Comparison of ENCODE assay signal across 9 mouse cellular contexts in genomic region chr4:148040029-148040830, GRCm38 (mm10). TPM values are rescaled to one million over a fixed set of nuclear protein-coding genes. Genes with fewer than 3 reads are reported as not detected.
DNase-seq lines count a peak whose midpoint lies in the region; ATAC-seq and TF ChIP-seq lines count a peak whose summit lies in the region.
"Had no signal": no experiment of that assay in that cellular context is flagged by ENCODE, and none has a peak within 500 bp of the region (broad histone marks: within the 10 kb centered on the region; RNA-seq: fewer than 3 reads in every experiment).

No protein-coding gene starts in this region.

- no peak for ATAC-seq in erythroblast, adult 5-6 weeks (replicated peaks; ENCODE audit: low FRiP score, poor library complexity, severe bottlenecking)
- ATAC-seq in forebrain, embryonic 12.5 days (ENCODE audit: low FRiP score), result no peak
- 0 out of 2 replicates have a peak, but pooled peaks have one; percentile 0 for ATAC-seq in intestine, embryonic 16.5 days
- ATAC-seq in neural tube, embryonic 12.5 days (ENCODE audit: low FRiP score, low read depth), result no peak

- H3K9me3 ChIP-seq in erythroblast, embryonic 14.5 days (ENCODE audit: control insufficient read depth, low read length), result no peaks in the 10 kb centered on the region
- H3K9me3 ChIP-seq in E14TG2a.4 (ENCODE audit: low read length), result no peaks in the 10 kb centered on the region
- no peaks in the 10 kb centered on the region for H3K9me3 ChIP-seq in forebrain, embryonic 12.5 days
- H3K9me3 ChIP-seq in intestine, embryonic 16.5 days (ENCODE audit: control insufficient read depth, low read length), result no peaks in the 10 kb centered on the region
- no peaks in the 10 kb centered on the region for H3K9me3 ChIP-seq in neural tube, embryonic 12.5 days

- H3K4me3 ChIP-seq in erythroblast, embryonic 14.5 days (replicated peaks), result peak overlapping the region; percentile 88
- H3K4me3 ChIP-seq in E14TG2a.4 (replicated peaks; ENCODE audit: low read length), result peak overlapping the region; percentile 93
- H3K4me3 ChIP-seq in forebrain, embryonic 12.5 days (replicated peaks), result peak overlapping the region; percentile 68
- H3K4me3 ChIP-seq in intestine, embryonic 16.5 days (ENCODE audit: low read length), result peak overlapping the region; percentile 79
- peak overlapping the region; percentile 45 for H3K4me3 ChIP-seq in neural tube, embryonic 12.5 days

- peak overlapping the region; percentile 83 for H3K27ac ChIP-seq in forebrain, embryonic 12.5 days
- peak overlapping the region; percentile 83 for H3K27ac ChIP-seq in intestine, embryonic 16.5 days (ENCODE audit: low read length)
- H3K27ac ChIP-seq in neural tube, embryonic 12.5 days, result peak overlapping the region; percentile 68; the same call in 1 of the 2 replicates

- peak overlapping the region; percentile 64 for H3K4me2 ChIP-seq in forebrain, embryonic 12.5 days
- peak overlapping the region; percentile 87 for H3K4me2 ChIP-seq in intestine, embryonic 16.5 days (ENCODE audit: low read depth, low read length)
- H3K4me2 ChIP-seq in neural tube, embryonic 12.5 days (replicated peaks), result peak overlapping the region; percentile 89

- peaks cover 33% of the 10 kb centered on the region for H3K36me3 ChIP-seq in erythroblast, embryonic 14.5 days (ENCODE audit: control insufficient read depth)
- H3K36me3 ChIP-seq in E14TG2a.4 (ENCODE audit: insufficient read depth, low read length), result peaks cover 41% of the 10 kb centered on the region
- peaks cover 33% of the 10 kb centered on the region for H3K36me3 ChIP-seq in forebrain, embryonic 12.5 days (replicated peaks)
- peaks cover 7% of the 10 kb centered on the region; the same call in 1 of the 2 replicates for H3K36me3 ChIP-seq in intestine, embryonic 16.5 days (ENCODE audit: control insufficient read depth, insufficient read depth, low read length)
- H3K36me3 ChIP-seq in neural tube, embryonic 12.5 days, result peaks cover 31% of the 10 kb centered on the region

- no peak for TF ChIP-seq CTCF in E14TG2a.4 (conservative IDR thresholded peaks at IDR 0.05; ENCODE audit: low read length)

- WGBS in forebrain, embryonic 12.5 days, result 62% methylated on average over 15 of the region's 15 CpGs
- 63% methylated on average over 15 of the region's 15 CpGs for WGBS in intestine, embryonic 16.5 days
- WGBS in neural tube, embryonic 12.5 days, result 62% methylated on average over 15 of the region's 15 CpGs

- no peaks in the 10 kb centered on the region for H3K27me3 ChIP-seq in erythroblast, embryonic 14.5 days (ENCODE audit: control insufficient read depth)
- H3K27me3 ChIP-seq in E14TG2a.4 (ENCODE audit: insufficient read depth, low read length), result no peaks in the 10 kb centered on the region
- H3K27me3 ChIP-seq in forebrain, embryonic 12.5 days, result no peaks in the 10 kb centered on the region
- H3K27me3 ChIP-seq in intestine, embryonic 16.5 days (replicated peaks; ENCODE audit: control insufficient read depth, insufficient read depth, low read length), result no peaks in the 10 kb centered on the region
- H3K27me3 ChIP-seq in neural tube, embryonic 12.5 days (replicated peaks), result no peaks in the 10 kb centered on the region

- intact Hi-C loops in left cerebral cortex, postnatal 4 days (cut with DNase I), result no loop called here

- peaks cover 74% of the 10 kb centered on the region for H3K4me1 ChIP-seq in erythroblast, embryonic 14.5 days (ENCODE audit: control insufficient read depth)
- peaks cover 69% of the 10 kb centered on the region for H3K4me1 ChIP-seq in E14TG2a.4 (replicated peaks; ENCODE audit: low read depth, low read length)
- peaks cover 60% of the 10 kb centered on the region for H3K4me1 ChIP-seq in forebrain, embryonic 12.5 days
- peaks cover 38% of the 10 kb centered on the region for H3K4me1 ChIP-seq in intestine, embryonic 16.5 days (ENCODE audit: control insufficient read depth, insufficient read depth, low read length)
- H3K4me1 ChIP-seq in neural tube, embryonic 12.5 days, result peaks cover 49% of the 10 kb centered on the region

- peak overlapping the region; percentile 66 for H3K9ac ChIP-seq in forebrain, embryonic 12.5 days
- peak overlapping the region; percentile 71 for H3K9ac ChIP-seq in intestine, embryonic 16.5 days (ENCODE audit: low read depth, low read length)
- H3K9ac ChIP-seq in neural tube, embryonic 12.5 days, result peak overlapping the region; percentile 64

- no peak for DNase-seq in left cerebral cortex, postnatal 4 days
- no peak for DNase-seq in layer of hippocampus, adult 11-12 months (ENCODE audit: low spot score)

RNA-seq across cellular contexts. Expression of gene Mthfr, which starts 1.4 kb away (rescaled TPM):
- polyA plus RNA-seq in erythroblast, embryonic 14.5 days (2012), result 1.9 and 2.8 TPM in 2 replicates
- 1.0 and 5.4 TPM in 2 replicates for total RNA-seq in erythroblast, adult 5-6 weeks (2015; ENCODE audit: low replicate concordance)
- 4.9 and 7.7 TPM in 2 replicates for total RNA-seq in erythroblast, adult 5-6 weeks (2017; ENCODE audit: low replicate concordance)
- polyA plus RNA-seq in forebrain, embryonic 12.5 days (2016; fragmentation: Nextera tagmentation; extraction: Ambion mirVana), result 28.7 and 32.2 TPM in 2 replicates
- polyA plus RNA-seq in intestine, embryonic 16.5 days (2015; fragmentation: Nextera tagmentation; extraction: Ambion mirVana), result 14.3 and 19.4 TPM in 2 replicates
- 27.8 and 30.7 TPM in 2 replicates for polyA plus RNA-seq in neural tube, embryonic 12.5 days (2016; fragmentation: Nextera tagmentation; extraction: Ambion mirVana)
- 10 to 100 TPM; 17.5 to 18.4 TPM for total RNA-seq in left cerebral cortex, postnatal 4 days (2021)

RNA-seq across cellular contexts. Expression of gene Clcn6, which starts 1.6 kb away (rescaled TPM):
- 0.11 and 0.29 TPM in 2 replicates for polyA plus RNA-seq in erythroblast, embryonic 14.5 days (2012)
- 0.63 and 2.1 TPM in 2 replicates for total RNA-seq in erythroblast, adult 5-6 weeks (2015; ENCODE audit: low replicate concordance)
- total RNA-seq in erythroblast, adult 5-6 weeks (2017; ENCODE audit: low replicate concordance), result 2.0 and 3.1 TPM in 2 replicates
- 22.4 and 27.7 TPM in 2 replicates for polyA plus RNA-seq in forebrain, embryonic 12.5 days (2016; fragmentation: Nextera tagmentation; extraction: Ambion mirVana)
- polyA plus RNA-seq in intestine, embryonic 16.5 days (2015; fragmentation: Nextera tagmentation; extraction: Ambion mirVana), result 4.5 TPM in 2 replicates
- polyA plus RNA-seq in neural tube, embryonic 12.5 days (2016; fragmentation: Nextera tagmentation; extraction: Ambion mirVana), result 26.6 and 29.1 TPM in 2 replicates
- total RNA-seq in left cerebral cortex, postnatal 4 days (2021), result 10 to 100 TPM; 86.1 to 86.6 TPM

RNA-seq across cellular contexts. Expression of gene Nppa, which starts 39.7 kb away (rescaled TPM):
- polyA plus RNA-seq in erythroblast, embryonic 14.5 days (2012), result not detected in 2 replicates
- total RNA-seq in erythroblast, adult 5-6 weeks (2015; ENCODE audit: low replicate concordance), result not detected in 2 replicates
- total RNA-seq in erythroblast, adult 5-6 weeks (2017; ENCODE audit: low replicate concordance), result not detected in 2 replicates
- polyA plus RNA-seq in forebrain, embryonic 12.5 days (2016; fragmentation: Nextera tagmentation; extraction: Ambion mirVana), result 0.82 and 0.99 TPM in 2 replicates
- polyA plus RNA-seq in intestine, embryonic 16.5 days (2015; fragmentation: Nextera tagmentation; extraction: Ambion mirVana), result 0.22 and 0.51 TPM in 2 replicates
- polyA plus RNA-seq in neural tube, embryonic 12.5 days (2016; fragmentation: Nextera tagmentation; extraction: Ambion mirVana), result 3.1 and 5.0 TPM in 2 replicates
- total RNA-seq in left cerebral cortex, postnatal 4 days (2021), result under 1 TPM; 0.42 to 0.62 TPM

RNA-seq across cellular contexts. Expression of gene Agtrap, which starts 47.6 kb away (rescaled TPM):
- 0.17 and 0.30 TPM in 2 replicates for polyA plus RNA-seq in erythroblast, embryonic 14.5 days (2012)
- 4.6 and 7.3 TPM in 2 replicates for total RNA-seq in erythroblast, adult 5-6 weeks (2015; ENCODE audit: low replicate concordance)
- 7.4 and 9.2 TPM in 2 replicates for total RNA-seq in erythroblast, adult 5-6 weeks (2017; ENCODE audit: low replicate concordance)
- polyA plus RNA-seq in forebrain, embryonic 12.5 days (2016; fragmentation: Nextera tagmentation; extraction: Ambion mirVana), result 8.4 and 9.2 TPM in 2 replicates
- 19.6 and 22.2 TPM in 2 replicates for polyA plus RNA-seq in intestine, embryonic 16.5 days (2015; fragmentation: Nextera tagmentation; extraction: Ambion mirVana)
- polyA plus RNA-seq in neural tube, embryonic 12.5 days (2016; fragmentation: Nextera tagmentation; extraction: Ambion mirVana), result 9.4 and 10.2 TPM in 2 replicates
- 1 to 10 TPM; 4.2 to 4.6 TPM for total RNA-seq in left cerebral cortex, postnatal 4 days (2021)

RNA-seq across cellular contexts. Expression of gene Nppb, which starts 54.6 kb away (rescaled TPM):
- not detected in 2 replicates for polyA plus RNA-seq in erythroblast, embryonic 14.5 days (2012)
- not detected in 2 replicates for total RNA-seq in erythroblast, adult 5-6 weeks (2015; ENCODE audit: low replicate concordance)
- not detected in 2 replicates for total RNA-seq in erythroblast, adult 5-6 weeks (2017; ENCODE audit: low replicate concordance)
- polyA plus RNA-seq in forebrain, embryonic 12.5 days (2016; fragmentation: Nextera tagmentation; extraction: Ambion mirVana), result not detected in 2 replicates
- polyA plus RNA-seq in intestine, embryonic 16.5 days (2015; fragmentation: Nextera tagmentation; extraction: Ambion mirVana), result not detected in 2 replicates
- 0.45 TPM in 1 of 2 replicates, not detected in the other for polyA plus RNA-seq in neural tube, embryonic 12.5 days (2016; fragmentation: Nextera tagmentation; extraction: Ambion mirVana)
- total RNA-seq in left cerebral cortex, postnatal 4 days (2021), result not detected
- total RNA-seq: left cerebral cortex, postnatal 25 days had no signal
